Mouse (Mus musculus): Measurements from ENCODE around the gene Cacng4. TPM values are rescaled to one million over a fixed set of nuclear protein-coding genes. Genes with fewer than 3 reads are reported as not detected.

Gene Cacng4
- 0.87 and 0.92 TPM in 2 replicates for polyA plus RNA-seq (2012; rRNA removed)

GRCm38 (mm10) chr11:107794547-107795269, at the start of gene Cacng4:
Gene Cacng4 (minus strand): TSS chr11:107794557.

GRCm38 (mm10) chr11:107716332-107716938, 77.9 kb downstream of the Cacng4 start, which contains the start of gene Cacng1:
Gene Cacng1 (minus strand): TSS chr11:107716522.

Other genes starting within 250 kb of the Cacng4 start
- 11.6 and 15.2 TPM in 2 replicates for gene Helz, start 246.6 kb downstream of the Cacng4 start, polyA plus RNA-seq (2012; rRNA removed)
- gene Cacng1, start 78.0 kb downstream of the Cacng4 start, polyA plus RNA-seq (2012; rRNA removed), result 0.38 and 0.41 TPM in 2 replicates
- gene Cacng5, start 120.5 kb upstream of the Cacng4 start, polyA plus RNA-seq (2012; rRNA removed), result 0.07 TPM in 1 of 2 replicates, not detected in the other